Mouse (Mus musculus) midbrain, embryonic 10.5 days (tissue): Measurements from ENCODE around the gene Itpr2. TPM values are rescaled to one million over a fixed set of nuclear protein-coding genes. Genes with fewer than 3 reads are reported as not detected.

ENCODE experiments used
- DNase-seq: peaks from one replicate; pipeline ENCODE4 v3.0.0-alpha.2; 2017; ENCODE audit warnings: low spot score
- H3K27ac ChIP-seq: fragments of 300-500 bp; sonication (generic); replicated peaks from 2 replicates; pipeline ENCODE4 v1.5.1; 2016; ENCODE audit warnings: mild to moderate bottlenecking
- H3K27me3 ChIP-seq: fragments of 300-500 bp; sonication (generic); 2 replicates; pipeline ENCODE4 v1.6.1; 2016; ENCODE audit warnings: low read depth, mild to moderate bottlenecking; ENCODE audit not compliant: poor library complexity, severe bottlenecking
- H3K36me3 ChIP-seq: fragments of 300-500 bp; sonication (generic); 2 replicates; pipeline ENCODE4 v1.6.1; 2016; ENCODE audit warnings: mild to moderate bottlenecking, moderate library complexity
- H3K4me1 ChIP-seq: fragments of 300-500 bp; sonication (generic); 2 replicates; pipeline ENCODE4 v1.6.1; 2016
- H3K4me3 ChIP-seq: fragments of 300-500 bp; sonication (generic); 2 replicates; pipeline ENCODE4 v1.5.1; 2016; ENCODE audit warnings: mild to moderate bottlenecking, moderate library complexity
- H3K9me3 ChIP-seq: fragments of 300-500 bp; sonication (generic); replicated peaks from 2 replicates; pipeline ENCODE4 v1.6.1; 2016; ENCODE audit warnings: mild to moderate bottlenecking
- WGBS: fragments of 180-500 bp; shearing (Covaris S2); methylation state at CpG from one replicate; pipeline ENCODE4 v1.1.7; 2016; 5-methylcytosine and 5-hydroxymethylcytosine counted together
- polyA plus RNA-seq: library from polyadenylated mRNA; unstranded; fragments of >200 nt; fragmentation: Nextera tagmentation; extraction: Ambion mirVana; gene quantifications from 2 replicates; pipeline ENCODE4 v1.2.1, GENCODE M21; 2016

Itpr2 gene
- polyA plus RNA-seq, 1 experiment from 2014 or later, result 4.4 TPM

- Histone ChIP-seq H3K4me1 (no peaks in the 10 kb centered on the region), H3K4me3 (no peak overlapping the region), H3K9me3 (peaks cover 7% of the 10 kb centered on the region; the same call in 1 of the 2 replicates), H3K36me3 (no peaks in the 10 kb centered on the region), H3K27ac (no peak overlapping the region), H3K27me3 (no peaks in the 10 kb centered on the region)
- DNase-seq, result no peak
- 91% methylated on average over 3 of the region's 3 CpGs for WGBS
These were observed 247.7 kb downstream of the Itpr2 start for GRCm38 (mm10) chr6:146254216-146254820.

GRCm38 (mm10) chr6:146249096-146249495 is 252.9 kb downstream of the Itpr2 start:
- no peaks in the 10 kb centered on the region for H3K27me3 ChIP-seq
- no peaks in the 10 kb centered on the region for H3K36me3 ChIP-seq
- no peak for DNase-seq
- H3K27ac ChIP-seq, result no peak overlapping the region
- peaks cover 4% of the 10 kb centered on the region; the same call in 1 of the 2 replicates for H3K4me1 ChIP-seq
- no peaks in the 10 kb centered on the region for H3K9me3 ChIP-seq
- WGBS, result 89% methylated on average over 6 of the region's 6 CpGs
- H3K4me3 ChIP-seq, result no peak overlapping the region

GRCm38 (mm10) chr6:146248341-146248740 is 253.7 kb downstream of the Itpr2 start:
- Histone ChIP-seq H3K4me1 (peaks cover 4% of the 10 kb centered on the region; the same call in 1 of the 2 replicates), H3K27ac (no peak overlapping the region), H3K27me3 (no peaks in the 10 kb centered on the region), H3K9me3 (no peaks in the 10 kb centered on the region), H3K4me3 (no peak overlapping the region), H3K36me3 (no peaks in the 10 kb centered on the region)
- 82% methylated on average over 2 of the region's 2 CpGs for WGBS
- DNase-seq, result no peak

- peaks cover 4% of the 10 kb centered on the region; the same call in 1 of the 2 replicates for H3K4me1 ChIP-seq
- 93% methylated on average over 1 of the region's 1 CpGs for WGBS
- H3K36me3 ChIP-seq, result no peaks in the 10 kb centered on the region
- H3K27me3 ChIP-seq, result no peaks in the 10 kb centered on the region
- no peak for DNase-seq
- no peak overlapping the region for H3K4me3 ChIP-seq
- no peak overlapping the region for H3K27ac ChIP-seq
- H3K9me3 ChIP-seq, result no peaks in the 10 kb centered on the region
These were observed 254.1 kb downstream of the Itpr2 start for GRCm38 (mm10) chr6:146247906-146248305.

GRCm38 (mm10) chr6:146246368-146246767 is 255.7 kb downstream of the Itpr2 start:
- DNase-seq, result no peak
- Histone ChIP-seq H3K27ac (no peak overlapping the region), H3K36me3 (no peaks in the 10 kb centered on the region), H3K4me3 (no peak overlapping the region), H3K4me1 (peaks cover 4% of the 10 kb centered on the region; the same call in 1 of the 2 replicates), H3K9me3 (no peaks in the 10 kb centered on the region), H3K27me3 (no peaks in the 10 kb centered on the region)
- 91% methylated on average over 6 of the region's 6 CpGs for WGBS

GRCm38 (mm10) chr6:146245888-146246287 is 256.1 kb downstream of the Itpr2 start:
- Histone ChIP-seq H3K9me3 (no peaks in the 10 kb centered on the region), H3K27ac (no peak overlapping the region), H3K4me1 (peaks cover 4% of the 10 kb centered on the region; the same call in 1 of the 2 replicates), H3K4me3 (no peak overlapping the region), H3K36me3 (no peaks in the 10 kb centered on the region), H3K27me3 (no peaks in the 10 kb centered on the region)
- no peak for DNase-seq
- WGBS, result 90% methylated on average over 9 of the region's 9 CpGs

- Histone ChIP-seq H3K9me3 (no peaks in the 10 kb centered on the region), H3K27me3 (no peaks in the 10 kb centered on the region), H3K36me3 (no peaks in the 10 kb centered on the region), H3K4me3 (no peak overlapping the region), H3K4me1 (no peaks in the 10 kb centered on the region), H3K27ac (no peak overlapping the region)
- WGBS, result 76% methylated on average over 5 of the region's 5 CpGs
- DNase-seq, result no peak
These were observed 259.0 kb downstream of the Itpr2 start for GRCm38 (mm10) chr6:146243068-146243467.

- no peak for DNase-seq
- Histone ChIP-seq H3K4me3 (no peak overlapping the region), H3K4me1 (no peaks in the 10 kb centered on the region), H3K36me3 (no peaks in the 10 kb centered on the region), H3K27me3 (no peaks in the 10 kb centered on the region), H3K27ac (no peak overlapping the region), H3K9me3 (peaks cover 6% of the 10 kb centered on the region; the same call in 1 of the 2 replicates)
- 99% methylated on average over 3 of the region's 3 CpGs for WGBS
These were observed 260.7 kb downstream of the Itpr2 start for GRCm38 (mm10) chr6:146241336-146241735.

- no peak overlapping the region for H3K27ac ChIP-seq
- no peak for DNase-seq
- peaks cover 6% of the 10 kb centered on the region; the same call in 1 of the 2 replicates for H3K4me1 ChIP-seq
- H3K27me3 ChIP-seq, result no peaks in the 10 kb centered on the region
- peaks cover 6% of the 10 kb centered on the region; the same call in 1 of the 2 replicates for H3K9me3 ChIP-seq
- no peak overlapping the region for H3K4me3 ChIP-seq
- no peaks in the 10 kb centered on the region for H3K36me3 ChIP-seq
- 64% methylated on average over 3 of the region's 3 CpGs for WGBS
These were observed 266.9 kb downstream of the Itpr2 start for GRCm38 (mm10) chr6:146235165-146235564.

GRCm38 (mm10) chr6:146234417-146234816 is 267.6 kb downstream of the Itpr2 start:
- Histone ChIP-seq H3K36me3 (no peaks in the 10 kb centered on the region), H3K9me3 (peaks cover 6% of the 10 kb centered on the region; the same call in 1 of the 2 replicates), H3K4me1 (peaks cover 6% of the 10 kb centered on the region; the same call in 1 of the 2 replicates), H3K4me3 (no peak overlapping the region), H3K27ac (no peak overlapping the region), H3K27me3 (no peaks in the 10 kb centered on the region)
- no peak for DNase-seq
- WGBS, result 100% methylated on average over 1 of the region's 1 CpGs

- H3K27ac ChIP-seq, result no peak overlapping the region
- no peaks in the 10 kb centered on the region for H3K27me3 ChIP-seq
- H3K36me3 ChIP-seq, result no peaks in the 10 kb centered on the region
- H3K4me1 ChIP-seq, result peaks cover 9% of the 10 kb centered on the region
- WGBS, result 92% methylated on average over 6 of the region's 6 CpGs
- no peak for DNase-seq
- no peaks in the 10 kb centered on the region for H3K9me3 ChIP-seq
- no peak overlapping the region for H3K4me3 ChIP-seq
These were observed 271.1 kb downstream of the Itpr2 start for GRCm38 (mm10) chr6:146230903-146231302.

GRCm38 (mm10) chr6:146230373-146230788 is 271.6 kb downstream of the Itpr2 start:
- H3K4me1 ChIP-seq, result peaks cover 8% of the 10 kb centered on the region
- no peaks in the 10 kb centered on the region for H3K9me3 ChIP-seq
- 74% methylated on average over 9 of the region's 9 CpGs for WGBS
- DNase-seq, result no peak
- no peaks in the 10 kb centered on the region for H3K36me3 ChIP-seq
- no peak overlapping the region for H3K4me3 ChIP-seq
- H3K27me3 ChIP-seq, result no peaks in the 10 kb centered on the region
- H3K27ac ChIP-seq, result no peak overlapping the region

- no peak for DNase-seq
- Histone ChIP-seq H3K36me3 (no peaks in the 10 kb centered on the region), H3K4me3 (no peak overlapping the region), H3K4me1 (peaks cover 4% of the 10 kb centered on the region), H3K27ac (no peak overlapping the region), H3K9me3 (no peaks in the 10 kb centered on the region), H3K27me3 (no peaks in the 10 kb centered on the region)
- WGBS, result 87% methylated on average over 2 of the region's 2 CpGs
These were observed 272.1 kb downstream of the Itpr2 start for GRCm38 (mm10) chr6:146229967-146230366.
